Mouse (Mus musculus) neural tube, embryonic 12.5 days (tissue): ENCODE results near the gene Mamld1. TPM values are rescaled to one million over a fixed set of nuclear protein-coding genes. Genes with fewer than 3 reads are reported as not detected.

Source experiments
- ATAC-seq: fragments of 200-750 bp; cut with Nextera tagmentation; 2 replicates; pipeline ENCODE4 v1.8.0; 2017; ENCODE audit warnings: low read depth, mild to moderate bottlenecking, moderate TSS enrichment, moderate library complexity; ENCODE audit not compliant: low FRiP score
- H3K27ac ChIP-seq: fragments of 300-500 bp; sonication (generic); 2 replicates; pipeline ENCODE4 v1.5.1; 2016
- H3K27me3 ChIP-seq: fragments of 300-500 bp; sonication (generic); replicated peaks from 2 replicates; pipeline ENCODE4 v1.6.1; 2016; ENCODE audit warnings: mild to moderate bottlenecking
- H3K36me3 ChIP-seq: fragments of 300-500 bp; sonication (generic); 2 replicates; pipeline ENCODE4 v1.6.1; 2016; ENCODE audit warnings: mild to moderate bottlenecking
- H3K4me1 ChIP-seq: fragments of 300-500 bp; sonication (generic); 2 replicates; pipeline ENCODE4 v1.6.1; 2016
- H3K4me2 ChIP-seq: fragments of 300-500 bp; sonication (generic); replicated peaks from 2 replicates; pipeline ENCODE4 v1.6.1; 2016; ENCODE audit warnings: mild to moderate bottlenecking
- H3K4me3 ChIP-seq: fragments of 300-500 bp; sonication (generic); 2 replicates; pipeline ENCODE4 v1.5.1; 2016
- H3K9ac ChIP-seq: fragments of 300-500 bp; sonication (generic); 2 replicates; pipeline ENCODE4 v1.6.1; 2016; ENCODE audit warnings: mild to moderate bottlenecking
- H3K9me3 ChIP-seq: fragments of 300-500 bp; sonication (generic); 2 replicates; pipeline ENCODE4 v1.6.1; 2016; ENCODE audit warnings: mild to moderate bottlenecking
- WGBS: fragments of 180-500 bp; shearing (Covaris S2); methylation state at CpG from one replicate; pipeline ENCODE4 v1.1.7; 2016; 5-methylcytosine and 5-hydroxymethylcytosine counted together
- polyA plus RNA-seq: library from polyadenylated mRNA; unstranded; fragments of >200 nt; fragmentation: Nextera tagmentation; extraction: Ambion mirVana; gene quantifications from 2 replicates; pipeline ENCODE4 v1.2.1, GENCODE M21; 2016

Gene Mamld1
- polyA plus RNA-seq, 1 experiment from 2014 or later: 4.5 TPM

DNA sequence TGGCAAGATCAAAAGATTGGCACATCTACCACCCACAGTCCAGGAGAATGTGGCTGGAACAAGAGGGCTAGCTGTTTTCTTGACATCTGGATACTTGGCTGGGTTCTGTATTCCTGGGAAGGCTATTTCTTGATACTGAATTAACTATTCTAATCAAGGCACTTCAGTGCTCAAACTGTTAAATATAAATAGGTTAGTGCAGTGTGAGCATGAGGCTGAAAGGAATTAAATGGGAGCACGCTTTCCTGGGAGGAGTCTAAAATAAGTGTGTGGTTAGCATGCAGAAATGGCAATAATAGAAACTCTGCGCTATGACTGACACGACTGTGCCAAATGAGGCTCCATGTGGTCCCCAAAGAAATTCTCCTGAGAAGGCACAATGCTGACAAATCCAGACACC lies 131.5 kb downstream of the Mamld1 start:
- Histone ChIP-seq H3K9me3 (no peaks in the 10 kb centered on the region), H3K27me3 (no peaks in the 10 kb centered on the region), H3K27ac (no peak overlapping the region), H3K4me3 (no peak overlapping the region), H3K4me1 (no peaks in the 10 kb centered on the region), H3K4me2 (no peak overlapping the region), H3K9ac (no peak overlapping the region), H3K36me3 (no peaks in the 10 kb centered on the region)
- ATAC-seq: no peak
- WGBS: 84% methylated on average over 3 of the region's 3 CpGs

DNA sequence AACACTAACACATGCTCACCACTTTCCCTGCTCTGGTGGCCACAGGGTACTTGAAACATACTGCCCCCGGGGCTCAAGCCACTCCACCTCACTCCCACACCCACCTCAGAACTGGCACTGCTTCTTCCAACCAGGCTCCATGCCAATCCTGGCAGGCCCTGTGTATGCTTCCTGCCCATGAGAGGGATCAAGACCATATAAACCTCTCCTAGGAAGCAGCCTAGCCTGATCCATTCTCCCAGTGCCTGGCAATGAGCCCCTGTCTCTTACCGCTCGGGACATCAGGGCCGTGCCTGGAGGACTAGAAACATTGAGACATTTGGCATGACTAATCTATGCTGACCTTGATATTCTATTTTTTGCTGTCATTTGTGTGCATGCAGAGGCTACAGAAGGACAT lies 133.6 kb downstream of the Mamld1 start:
- no peak for ATAC-seq
- H3K9me3 ChIP-seq: no peaks in the 10 kb centered on the region
- WGBS: 89% methylated on average over 4 of the region's 4 CpGs
- H3K27me3 ChIP-seq: no peaks in the 10 kb centered on the region
- no peak overlapping the region for H3K4me3 ChIP-seq
- H3K4me1 ChIP-seq: no peaks in the 10 kb centered on the region
- no peak overlapping the region for H3K4me2 ChIP-seq
- H3K36me3 ChIP-seq: no peaks in the 10 kb centered on the region
- H3K9ac ChIP-seq: no peak overlapping the region
- H3K27ac ChIP-seq: no peak overlapping the region

DNA sequence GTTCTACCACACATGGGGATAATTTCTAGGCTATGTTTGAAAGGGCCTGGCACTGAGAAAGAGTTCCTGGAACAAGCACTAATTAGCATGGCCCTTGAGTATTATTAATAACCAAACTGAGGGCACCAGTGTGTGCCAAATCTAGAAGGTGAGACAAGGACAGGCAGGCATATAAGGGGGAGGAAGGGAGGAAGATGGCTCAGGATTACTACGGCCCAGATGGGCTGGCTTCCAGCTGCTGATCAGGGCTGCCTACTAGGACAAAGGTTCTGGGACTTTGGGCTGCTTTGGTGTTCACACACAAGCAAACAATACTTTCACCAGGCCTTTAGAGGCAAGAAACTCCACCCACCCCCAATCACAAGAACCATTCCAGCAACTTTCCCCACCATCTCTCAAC lies 136.3 kb downstream of the Mamld1 start:
- Histone ChIP-seq H3K36me3 (no peaks in the 10 kb centered on the region), H3K4me1 (no peaks in the 10 kb centered on the region), H3K9me3 (no peaks in the 10 kb centered on the region), H3K9ac (no peak overlapping the region), H3K27me3 (no peaks in the 10 kb centered on the region), H3K4me2 (no peak overlapping the region), H3K27ac (no peak overlapping the region), H3K4me3 (no peak overlapping the region)
- 82% methylated on average over 1 of the region's 1 CpGs for WGBS
- ATAC-seq: no peak

DNA sequence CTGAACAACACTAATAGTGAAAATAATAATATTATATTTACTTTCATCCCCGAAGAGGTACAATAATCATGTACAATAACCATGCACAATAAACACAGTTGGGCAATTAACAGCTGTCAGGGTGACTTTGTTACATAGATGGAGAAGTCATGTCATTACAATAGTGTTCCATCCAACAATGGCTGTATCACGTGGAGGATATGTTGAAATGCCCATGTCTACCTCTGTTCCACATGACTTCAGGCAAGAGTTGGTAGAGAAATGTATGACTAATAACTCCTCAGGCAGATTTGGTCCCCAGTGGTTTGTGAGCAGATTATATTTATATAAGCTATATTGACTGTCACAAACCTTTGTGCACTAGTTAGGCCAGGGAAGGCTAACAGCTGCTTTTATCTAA lies 154.7 kb downstream of the Mamld1 start:
- ATAC-seq: no peak
- H3K4me2 ChIP-seq: no peak overlapping the region
- H3K36me3 ChIP-seq: no peaks in the 10 kb centered on the region
- H3K9ac ChIP-seq: no peak overlapping the region
- H3K27ac ChIP-seq: no peak overlapping the region
- H3K27me3 ChIP-seq: no peaks in the 10 kb centered on the region
- H3K9me3 ChIP-seq: no peaks in the 10 kb centered on the region
- WGBS: 73% methylated on average over 2 of the region's 2 CpGs
- H3K4me1 ChIP-seq: no peaks in the 10 kb centered on the region
- H3K4me3 ChIP-seq: no peak overlapping the region

Other genes with a start within 250 kb of the Mamld1 start
- 5.3 and 5.5 TPM in 2 replicates for gene Mtm1, start 160.5 kb downstream of the Mamld1 start, polyA plus RNA-seq